Mouse (Mus musculus) kidney, postnatal 36 days (tissue): Measurements from ENCODE around the gene Unc13d.
A peak's percentile ranks its signal among the peaks of the same experiment; 100 is the strongest.
"Not testable (repeated sequence)": the region's sequence is repeated elsewhere in the genome, so short reads cannot be mapped to it uniquely, and the experiment has no call there.

Experiments used
- DNase-seq, 2 experiments: peaks; one replicate each; pipeline ENCODE4 v3.0.0; 2021 to 2022; ENCODE audit warnings: mixed read lengths in 2 of 2

Unc13d gene

DNA sequence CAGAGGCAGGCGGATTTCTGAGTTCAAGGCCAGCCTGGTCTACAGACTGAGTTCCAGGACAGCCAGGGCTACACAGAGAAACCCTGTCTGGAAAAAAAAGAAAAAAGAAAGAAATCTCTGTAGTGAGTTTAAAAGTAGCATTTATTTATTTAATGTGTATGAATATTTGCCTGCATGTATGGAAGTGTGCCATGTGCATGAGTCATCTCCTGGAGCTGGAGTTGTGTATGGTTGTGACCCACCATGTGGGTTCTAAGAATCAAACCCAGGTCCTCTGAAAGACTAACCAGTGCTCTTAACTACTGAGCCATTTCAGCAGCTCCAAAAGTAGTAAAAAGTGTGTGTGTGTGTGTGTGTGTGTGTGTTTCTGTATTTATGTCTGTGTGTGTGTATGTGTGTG lies 34.5 kb downstream of the Unc13d start:
- no peak for DNase-seq

DNA sequence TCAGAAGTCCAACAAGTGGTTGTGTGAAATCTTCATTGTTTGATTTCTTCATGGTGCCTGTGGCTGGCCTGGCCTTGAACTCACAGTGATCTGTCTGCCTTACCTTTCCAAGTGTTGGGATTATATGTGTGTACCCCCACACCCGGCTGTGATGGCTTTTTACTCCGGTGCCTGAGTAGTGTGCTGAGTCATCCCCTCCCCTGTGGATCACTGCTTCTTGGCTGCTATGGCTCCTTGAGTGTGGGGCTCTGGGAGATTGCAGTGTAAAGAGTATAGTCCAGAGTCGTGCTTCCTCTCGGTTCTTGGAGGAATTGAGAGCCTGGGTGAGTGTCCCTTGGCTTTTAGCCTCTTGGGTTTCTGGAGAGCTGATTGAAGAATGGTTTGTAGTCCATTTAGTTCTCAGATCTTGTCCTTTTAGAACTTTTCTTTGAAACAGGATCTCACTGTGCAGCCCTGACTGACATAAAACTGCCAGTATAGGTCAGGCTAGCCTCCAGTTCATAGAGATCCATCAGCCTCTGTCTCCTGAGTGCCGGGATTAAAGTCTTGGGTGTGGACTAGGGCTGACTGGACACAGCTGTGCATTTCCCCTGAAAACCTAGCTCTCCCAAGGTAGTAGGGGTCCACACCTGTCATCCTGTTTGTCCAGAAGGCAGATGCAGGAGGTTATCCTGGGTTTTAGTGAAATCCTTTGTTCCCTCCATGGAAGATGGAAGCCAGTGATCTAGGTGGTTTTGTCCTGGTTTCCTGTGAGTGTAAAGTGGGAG lies 35.2 kb downstream of the Unc13d start:
- DNase-seq, result no peak

DNA sequence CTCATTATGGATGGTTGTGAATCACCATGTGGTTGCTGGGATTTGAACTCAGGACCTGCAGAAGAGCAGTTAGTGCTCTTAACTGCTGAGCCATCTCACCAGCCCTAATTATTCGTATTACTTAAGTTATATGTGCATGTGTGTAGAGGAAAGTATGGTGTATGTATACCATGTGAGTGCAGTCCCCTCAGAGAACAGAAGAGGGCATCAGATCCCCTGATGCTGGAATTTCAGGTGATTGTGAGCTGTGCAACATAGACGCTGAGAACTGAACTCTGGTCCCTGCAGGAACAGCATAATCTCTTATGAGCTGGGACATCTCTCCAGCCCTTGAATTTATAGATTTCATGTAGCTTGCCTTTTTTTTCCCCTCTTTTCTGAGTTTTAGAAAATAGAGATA lies 35.9 kb downstream of the Unc13d start:
- DNase-seq, result no peak

DNA sequence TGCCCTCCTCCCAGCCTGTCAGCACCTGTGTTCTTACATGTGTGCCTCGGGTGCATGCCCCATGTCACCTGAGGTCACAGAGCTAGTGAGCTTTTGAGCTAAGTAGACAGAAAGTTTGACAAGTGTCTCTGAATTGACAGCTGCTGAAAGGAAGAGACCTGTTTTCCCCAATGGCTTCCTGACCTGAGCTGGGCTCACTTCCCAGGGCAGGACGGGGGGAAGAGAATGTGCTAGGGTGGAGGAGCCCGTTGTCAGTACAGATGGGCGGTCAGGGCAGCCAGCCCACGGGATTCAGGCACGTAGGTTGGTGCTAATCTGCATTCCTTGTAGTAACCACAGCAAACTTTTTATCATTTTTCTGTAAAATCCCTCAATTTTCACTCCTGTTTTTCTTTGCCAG lies 37.2 kb downstream of the Unc13d start:
- no peak for DNase-seq

DNA sequence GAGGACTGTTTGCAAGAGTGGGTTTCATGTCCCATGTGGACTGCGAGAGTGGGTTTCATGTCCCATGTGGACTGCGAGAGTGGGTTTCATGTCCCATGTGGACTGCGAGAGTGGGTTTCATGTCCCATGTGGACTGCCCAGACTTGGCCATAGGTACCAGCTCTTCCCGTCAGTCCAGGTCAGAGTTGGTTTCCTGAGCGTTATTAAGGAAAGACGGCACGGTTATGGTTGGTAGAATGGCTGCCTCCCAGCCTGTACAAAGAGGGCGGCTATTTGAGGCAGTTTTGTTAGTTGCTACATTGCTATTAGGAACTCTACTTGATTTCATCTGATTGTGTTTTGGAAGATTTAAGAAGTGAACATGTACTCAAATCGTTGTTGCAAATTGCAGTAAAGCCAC lies 39.9 kb downstream of the Unc13d start:
- DNase-seq, result no peak

DNA sequence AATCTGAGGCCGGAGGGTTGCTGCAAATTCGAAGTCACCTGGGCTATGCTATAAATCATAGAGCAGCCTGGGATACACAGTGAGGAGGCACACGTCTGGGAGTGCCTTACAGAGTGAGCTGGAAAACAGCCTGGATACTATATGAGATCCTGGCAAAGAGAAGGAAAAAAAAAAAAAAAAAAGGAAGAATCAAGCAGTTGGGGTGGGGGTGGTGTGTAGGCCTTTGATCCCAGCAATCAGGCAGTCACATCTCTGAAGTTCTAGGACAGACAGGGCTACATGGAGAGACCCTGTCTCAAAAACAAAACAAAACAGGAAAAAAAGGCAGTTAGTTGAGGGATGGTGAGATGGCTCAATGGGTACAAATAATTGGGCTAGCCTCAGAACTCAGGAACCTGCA lies 41.1 kb downstream of the Unc13d start:
- DNase-seq, result no peak

DNA sequence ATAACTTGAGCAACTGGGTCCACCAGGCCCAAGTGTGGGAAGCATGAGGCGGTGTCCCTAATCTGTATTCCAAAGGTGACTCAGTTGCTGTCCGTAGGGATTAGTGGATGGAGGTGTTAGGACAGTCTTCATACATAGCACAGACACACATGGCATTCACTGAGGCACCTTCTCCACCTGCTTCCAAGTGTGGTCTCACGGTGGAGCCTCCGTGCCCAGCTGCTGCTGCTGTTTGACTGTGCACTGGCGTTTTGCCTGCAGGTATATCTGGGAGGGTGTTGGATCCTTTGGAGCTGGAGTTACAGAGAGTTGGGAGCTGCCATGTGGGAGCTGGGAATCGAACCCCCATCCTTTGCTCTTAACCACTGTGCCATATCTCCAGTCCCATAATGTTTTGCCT lies 43.2 kb downstream of the Unc13d start:
- no peak for DNase-seq

DNA sequence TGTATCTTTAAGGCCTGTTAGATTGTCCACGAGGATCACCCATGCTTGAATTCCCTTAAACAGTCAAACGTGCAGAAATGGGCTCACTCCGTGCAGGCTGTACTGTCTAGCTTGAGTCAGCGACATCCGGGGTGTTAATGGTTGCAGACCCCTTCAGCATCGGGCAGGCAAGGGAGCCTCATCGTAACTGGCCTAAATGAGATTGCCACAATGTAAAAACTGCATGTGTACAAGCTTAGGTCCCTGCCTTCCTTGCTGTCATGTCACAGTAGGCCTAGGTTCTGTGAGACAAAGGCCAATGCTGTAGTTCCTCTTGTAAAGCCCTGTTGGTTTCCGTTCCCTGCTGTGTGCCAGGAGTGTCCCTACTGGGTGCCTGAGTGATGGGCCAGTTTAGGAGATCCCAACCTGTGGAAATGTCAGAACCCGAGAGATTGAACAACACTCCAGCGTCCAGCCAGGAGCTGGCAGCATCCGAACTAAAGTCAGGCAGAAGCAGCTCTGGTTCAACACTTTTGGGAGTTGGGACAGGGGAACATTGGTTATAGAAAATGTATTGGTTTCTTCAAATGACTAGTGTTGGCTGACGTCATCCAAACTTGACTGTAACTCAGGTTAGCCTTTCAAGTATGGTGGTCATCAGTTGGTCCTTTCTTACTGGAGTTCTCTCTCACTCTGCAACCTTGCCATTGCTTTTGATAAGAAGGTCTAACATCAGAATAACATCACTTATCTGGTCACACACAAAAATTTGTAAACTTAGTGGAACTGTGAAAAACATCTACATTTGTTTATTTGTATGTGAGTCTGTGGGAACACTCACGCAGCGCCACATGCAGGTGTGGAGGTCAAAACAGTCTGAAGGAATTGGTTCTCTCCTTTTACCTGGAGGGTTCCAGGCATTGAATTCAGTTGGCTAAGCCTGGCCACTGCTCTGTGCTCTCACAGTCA lies 46.6 kb downstream of the Unc13d start:
- DNase-seq, result peak; percentile 30 to 37

DNA sequence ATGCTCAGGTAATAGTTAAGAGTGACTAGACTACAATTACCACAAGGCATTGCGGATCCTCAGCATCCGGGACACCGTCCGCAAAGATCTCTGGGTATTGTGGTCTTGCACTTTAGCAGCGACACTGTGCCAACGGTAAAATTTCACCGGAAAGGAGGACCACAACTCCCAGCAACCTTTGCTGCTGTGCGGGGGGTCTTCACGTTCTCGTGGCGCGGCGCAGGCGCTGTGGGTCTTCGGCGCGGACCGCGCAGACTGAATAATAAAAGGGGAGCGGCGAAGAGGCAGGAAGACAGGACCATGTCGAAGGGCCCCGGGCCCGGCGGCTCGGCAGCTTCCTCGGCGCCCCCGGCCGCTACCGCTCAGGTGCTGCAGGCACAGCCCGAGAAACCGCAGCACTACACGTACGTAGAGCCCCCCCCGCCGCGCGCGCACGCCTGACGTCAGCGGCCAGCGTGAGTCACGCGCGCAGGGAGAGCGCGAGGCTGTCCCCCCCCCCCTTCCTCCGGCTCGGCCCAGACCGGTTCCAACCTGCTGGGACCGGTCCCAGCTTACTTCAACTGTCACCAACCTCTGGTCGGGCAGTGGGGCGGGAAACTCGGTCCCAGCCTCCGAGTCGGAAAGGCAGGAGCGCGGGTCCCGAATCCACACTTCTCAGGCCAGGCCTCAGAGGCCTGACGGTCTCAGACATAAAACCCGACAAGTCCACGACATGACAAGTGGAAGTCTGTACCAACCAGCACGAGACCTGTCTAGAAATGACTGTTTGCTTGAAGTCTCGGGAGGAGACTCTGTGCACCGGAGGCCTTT lies 47.5 kb downstream of the Unc13d start, which contains the start of gene Unk:
Unk (plus strand) TSS at position 235 of the 810 bp plus-strand sequence.
- DNase-seq, result peak; percentile 98 to 99

DNA sequence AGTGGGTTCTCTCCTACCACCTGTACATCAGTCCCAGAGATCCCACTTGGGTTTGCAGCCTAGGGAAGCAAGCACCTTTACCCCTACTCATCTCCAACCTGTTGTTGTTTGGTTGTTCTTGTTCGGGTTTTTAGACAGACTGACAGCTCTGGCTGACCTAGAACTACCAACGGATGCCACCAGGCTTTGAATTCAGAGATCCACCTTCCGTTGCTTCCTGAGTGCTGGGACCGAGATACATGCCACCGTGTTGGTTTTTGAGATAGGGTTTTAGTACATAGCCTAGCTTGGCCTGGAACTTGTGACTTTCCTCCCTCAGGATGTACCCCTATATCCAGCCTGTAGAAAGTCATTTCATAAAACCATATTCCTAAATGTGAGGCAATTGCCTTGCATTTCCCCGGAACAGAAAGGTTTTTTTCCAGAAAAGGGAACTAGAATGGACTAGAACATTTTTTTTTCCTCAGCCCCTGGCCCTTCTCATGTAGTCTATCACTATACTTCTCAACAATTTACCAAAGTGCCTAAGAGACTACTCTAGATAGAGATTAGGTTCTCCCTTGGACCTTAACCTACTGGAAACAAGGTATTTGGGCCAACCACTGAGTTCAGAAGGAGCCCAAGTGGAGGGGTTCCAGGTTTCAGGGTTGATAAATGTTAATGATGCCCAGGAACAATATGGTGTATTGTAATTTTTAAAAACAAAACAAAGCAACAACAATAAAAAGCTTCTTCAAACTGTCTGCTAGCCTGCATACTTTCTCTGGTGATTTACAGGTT lies 48.5 kb downstream of the Unc13d start:
- no peak for DNase-seq

DNA sequence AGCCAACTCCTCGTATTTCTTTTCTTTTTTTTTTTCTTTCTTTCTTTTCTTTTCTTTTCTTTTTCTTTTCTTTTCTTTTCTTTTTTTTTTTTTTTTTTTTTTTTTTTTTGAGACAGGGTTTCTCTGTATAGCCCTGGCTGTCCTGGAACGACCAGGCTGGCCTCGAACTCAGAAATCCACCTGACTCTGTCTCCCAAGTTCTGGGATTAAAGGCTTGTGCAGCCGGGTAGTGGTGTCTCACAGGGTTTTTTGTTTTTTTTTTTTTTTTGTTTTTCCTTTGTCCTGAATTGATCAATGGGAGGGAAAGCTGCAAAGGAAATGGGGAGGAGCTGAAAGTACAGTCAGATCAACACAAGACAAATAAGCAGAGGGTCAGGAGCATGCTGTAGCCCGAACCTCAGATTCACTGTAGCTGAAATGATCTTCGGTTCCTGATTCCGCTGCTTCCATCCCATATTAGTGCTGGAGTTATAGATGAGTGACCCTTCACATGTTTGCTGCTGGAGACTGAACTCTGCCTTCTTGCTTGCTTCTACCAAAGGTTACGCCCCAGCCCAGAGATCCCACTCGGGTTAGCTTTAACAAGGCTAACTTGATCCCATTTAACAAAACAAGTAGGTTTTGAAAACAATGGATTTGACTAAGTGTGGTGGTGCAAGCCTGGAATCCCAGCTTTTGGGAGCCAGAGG lies 49.4 kb downstream of the Unc13d start:
- DNase-seq, result no peak

DNA sequence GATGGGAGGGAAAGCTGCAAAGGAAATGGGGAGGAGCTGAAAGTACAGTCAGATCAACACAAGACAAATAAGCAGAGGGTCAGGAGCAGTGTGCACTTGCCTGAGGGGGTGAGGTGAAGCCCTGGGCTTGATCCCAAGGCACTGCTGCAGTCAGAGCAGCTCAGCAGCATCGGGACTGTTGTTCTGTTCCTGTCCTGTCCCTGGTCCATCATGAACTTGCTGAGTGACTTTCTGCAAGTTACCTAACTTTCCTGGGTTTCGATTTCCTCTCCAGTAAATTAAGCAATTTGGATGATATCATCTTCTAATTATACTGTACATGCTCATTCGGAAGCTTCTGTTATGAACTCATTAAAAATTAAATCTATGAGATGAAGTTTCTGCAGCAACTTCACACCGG lies 50.0 kb downstream of the Unc13d start, which contains the start of gene H3f3b:
H3f3b (minus strand) TSS at position 207 of the 400 bp plus-strand sequence.
- DNase-seq, result no peak

DNA sequence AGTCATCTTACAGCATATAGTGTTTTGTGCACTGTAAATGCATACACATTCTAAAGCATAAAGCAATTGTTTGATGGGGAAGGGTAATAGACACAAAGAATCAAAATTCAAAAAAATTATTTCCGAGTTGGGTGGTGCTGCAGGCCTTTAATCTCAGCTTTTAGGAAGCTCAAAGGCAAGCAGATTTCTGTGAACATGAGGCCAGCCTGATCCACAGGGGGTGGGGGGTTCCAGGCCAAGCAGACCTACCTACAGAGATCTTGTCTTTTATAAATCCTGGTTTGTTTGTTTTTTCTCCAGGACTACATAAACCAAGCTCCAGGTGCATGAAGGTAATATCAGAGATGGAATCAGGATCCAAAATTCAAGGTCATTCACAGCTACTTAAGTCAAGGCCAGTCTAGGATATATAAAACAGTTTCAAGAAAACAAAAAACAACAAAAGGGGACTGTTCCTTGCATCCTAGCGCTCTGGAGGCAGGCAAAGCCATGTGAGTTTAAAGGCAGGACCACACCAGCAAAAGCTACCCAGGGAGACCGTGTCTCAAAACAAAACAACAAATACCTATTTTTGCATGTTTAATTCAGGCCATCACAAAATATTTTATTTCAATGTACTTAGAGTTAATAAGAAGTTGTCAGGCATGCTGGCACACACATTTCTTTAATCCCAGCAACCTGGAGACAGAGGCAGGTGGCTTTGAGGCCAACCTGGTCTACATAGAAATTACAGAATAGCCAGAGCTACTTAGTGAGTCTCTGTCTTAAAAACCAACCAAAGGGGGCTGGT lies 52.5 kb downstream of the Unc13d start:
- no peak for DNase-seq

DNA sequence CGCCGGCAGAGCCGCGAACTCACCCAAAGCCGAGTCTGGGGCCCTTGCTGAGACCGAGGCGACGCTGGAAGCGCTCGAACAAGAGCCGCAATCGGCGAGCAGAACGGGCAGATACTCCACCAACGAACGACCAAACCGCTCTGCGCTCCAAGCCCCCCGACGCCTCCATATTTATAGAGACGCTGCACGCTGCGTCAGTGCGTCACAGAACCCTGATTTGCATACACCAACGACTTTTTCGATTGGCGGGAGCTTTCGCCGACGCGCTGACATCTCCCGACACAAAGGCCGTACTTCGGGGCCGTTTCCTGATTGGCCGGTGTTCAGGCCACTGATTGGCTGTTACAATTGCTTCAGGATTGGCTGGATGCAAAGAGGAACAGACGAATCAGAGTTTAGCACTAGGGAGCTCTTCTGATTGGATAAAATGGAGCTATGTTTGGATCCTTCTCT lies 53.4 kb downstream of the Unc13d start:
- DNase-seq, result peak; percentile 93 to 99

DNA sequence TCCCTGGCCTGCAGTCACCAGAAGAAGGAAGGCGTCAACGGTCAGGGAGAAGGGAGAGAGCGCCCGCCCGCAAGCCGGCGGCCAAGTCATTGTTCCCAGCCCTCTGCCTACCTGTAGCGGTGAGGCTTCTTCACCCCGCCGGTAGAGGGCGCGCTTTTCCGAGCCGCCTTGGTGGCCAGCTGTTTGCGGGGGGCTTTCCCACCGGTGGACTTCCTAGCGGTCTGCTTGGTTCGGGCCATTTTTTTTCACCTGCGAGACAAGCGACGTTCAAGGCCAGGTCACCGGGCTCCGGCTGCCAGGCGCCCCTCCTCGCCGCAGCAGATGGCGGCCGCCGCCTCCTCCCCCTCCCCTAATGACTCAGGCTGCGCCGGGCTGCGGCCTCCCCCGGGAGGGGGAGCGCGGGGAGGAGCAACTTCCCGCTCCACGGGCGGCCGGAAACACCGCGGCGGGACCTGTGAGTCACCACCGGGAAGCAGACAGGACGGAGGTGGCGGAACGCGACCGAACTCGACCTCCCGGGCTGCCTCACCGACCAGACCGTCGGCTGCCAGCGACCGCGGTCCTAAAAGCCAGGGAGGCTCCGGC lies 53.9 kb downstream of the Unc13d start:
- peak; percentile 80 to 86 for DNase-seq

DNA sequence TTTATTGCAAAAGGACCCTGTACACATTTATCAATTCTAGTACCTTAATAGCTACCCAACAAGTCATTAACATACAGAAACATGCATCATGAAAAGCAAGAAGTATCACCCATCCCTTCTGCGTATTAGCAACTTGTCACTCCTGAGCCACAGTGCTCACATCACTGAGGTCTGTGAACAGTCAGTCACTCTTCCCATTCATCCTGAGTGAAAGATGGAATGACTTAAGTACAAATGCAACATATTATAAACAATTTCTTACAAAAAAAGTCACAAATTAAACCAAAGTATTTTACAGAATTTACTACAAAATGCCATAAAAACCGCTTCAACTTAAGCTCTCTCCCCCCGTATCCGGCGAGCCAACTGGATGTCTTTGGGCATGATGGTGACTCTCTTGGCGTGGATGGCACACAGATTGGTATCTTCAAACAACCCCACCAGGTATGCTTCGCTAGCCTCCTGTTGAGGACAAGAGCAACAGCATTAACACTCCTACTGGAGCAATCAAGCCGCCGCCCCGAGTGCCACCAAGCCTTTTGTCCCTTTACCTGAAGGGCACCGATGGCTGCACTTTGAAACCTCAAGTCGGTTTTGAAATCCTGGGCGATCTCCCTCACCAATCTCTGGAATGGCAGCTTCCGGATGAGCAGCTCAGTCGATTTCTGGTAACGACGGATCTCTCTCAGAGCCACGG lies 54.5 kb downstream of the Unc13d start:
- not testable (repeated sequence) for DNase-seq

DNA sequence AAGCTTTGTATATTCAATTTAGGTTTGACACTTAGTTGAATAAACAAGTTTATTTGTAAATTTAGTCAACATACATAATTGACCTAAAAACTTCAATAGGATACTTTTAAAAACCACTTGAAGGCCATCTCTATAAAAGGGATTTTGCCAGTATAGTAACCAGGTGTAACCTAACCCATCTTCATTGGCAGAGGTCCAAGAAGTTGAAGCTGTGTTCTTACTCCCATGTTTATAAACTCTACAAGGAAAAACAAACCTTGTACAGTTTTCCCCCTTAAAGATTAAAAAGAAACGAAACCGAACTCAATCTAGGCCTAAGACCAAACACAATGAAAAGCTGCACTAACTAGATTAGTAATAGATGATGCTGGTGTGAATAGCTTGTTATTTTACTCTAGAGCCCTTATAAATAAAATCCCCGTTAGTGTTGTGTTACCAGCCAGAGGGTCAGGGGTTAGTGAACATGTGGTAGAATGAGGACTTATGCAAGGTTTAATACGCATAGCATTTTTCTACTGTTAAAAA lies 55.4 kb downstream of the Unc13d start:
- no peak for DNase-seq

DNA sequence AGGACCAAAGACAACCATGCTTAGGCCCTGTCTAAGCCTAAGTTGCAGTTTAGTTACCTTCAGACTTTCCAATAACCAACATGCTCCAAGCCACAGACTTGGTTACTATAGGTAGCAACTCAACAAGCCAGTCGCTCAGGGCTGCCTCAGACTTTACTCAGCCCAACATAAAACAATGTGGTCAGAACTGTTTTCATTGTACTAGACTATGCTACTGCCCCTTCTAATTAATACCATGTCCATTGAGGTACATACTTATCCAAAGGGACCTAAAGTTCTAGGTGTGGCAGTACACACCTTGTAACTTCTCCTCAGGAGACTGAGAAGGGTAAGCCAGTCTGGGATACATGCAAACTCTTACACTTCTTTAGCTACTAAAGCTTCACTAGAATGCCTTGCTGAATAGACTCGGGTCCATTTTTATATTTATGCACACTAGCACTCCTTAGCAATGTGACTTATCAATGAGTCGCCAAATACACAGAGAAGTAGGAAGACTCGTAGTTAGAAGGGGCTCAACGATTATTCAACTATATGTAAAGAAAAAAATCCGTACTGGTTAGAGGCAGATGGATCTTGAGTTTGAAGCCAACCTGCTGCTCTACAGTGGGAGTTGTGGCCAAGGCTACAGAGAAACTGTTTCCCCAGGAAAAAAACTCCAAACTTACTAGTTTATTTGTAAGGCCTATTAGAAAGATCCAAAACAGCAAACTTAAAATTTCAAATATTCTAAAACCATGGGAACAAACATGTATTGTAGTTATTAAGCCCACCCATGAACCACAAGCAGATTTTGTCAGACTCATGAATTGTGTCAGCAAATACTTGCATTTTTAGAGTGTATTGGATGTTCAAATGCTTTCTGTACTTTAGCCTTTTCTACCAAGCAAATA lies 56.2 kb downstream of the Unc13d start:
- DNase-seq, result no peak
